Mouse (Mus musculus): Measurements from ENCODE around the gene Arhgef40.

Gene Arhgef40

DNA sequence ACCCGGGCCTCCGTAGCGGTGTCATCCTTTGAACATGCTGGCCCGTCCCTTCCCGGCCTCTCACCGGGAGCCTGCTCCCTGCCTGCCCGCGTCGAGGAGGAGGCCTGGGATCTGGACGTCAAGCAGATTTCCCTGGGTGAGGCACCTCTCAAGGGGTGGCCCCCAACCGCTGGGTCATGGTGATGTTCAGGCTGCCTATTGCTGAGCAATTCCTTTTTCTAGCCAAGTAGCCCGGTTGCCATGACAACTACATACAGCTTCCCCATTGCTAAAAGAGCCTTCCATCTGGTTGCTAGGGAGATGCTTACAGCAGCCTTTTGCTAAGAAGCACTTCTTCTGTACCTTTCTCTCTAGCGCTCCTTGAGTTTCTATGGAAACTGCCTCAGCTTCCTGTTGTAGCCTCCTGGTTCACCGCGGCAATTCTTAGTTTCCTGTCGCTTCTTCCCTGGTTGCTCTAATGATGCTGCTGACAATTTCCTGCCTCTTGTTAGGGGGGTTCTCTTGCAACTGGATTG lies 19.5 kb downstream of the Arhgef40 start:
- CTCF ChIA-PET, result no interaction called here

- CTCF ChIA-PET, result interaction anchor here (1.0 kb wide), 1 partner anchor 8 kb away, joined by 3 read pairs; no protein-coding TSS in a partner anchor
Observed at GRCm38 (mm10) chr14:52005141-52005540, 20.6 kb downstream of the Arhgef40 start.

DNA sequence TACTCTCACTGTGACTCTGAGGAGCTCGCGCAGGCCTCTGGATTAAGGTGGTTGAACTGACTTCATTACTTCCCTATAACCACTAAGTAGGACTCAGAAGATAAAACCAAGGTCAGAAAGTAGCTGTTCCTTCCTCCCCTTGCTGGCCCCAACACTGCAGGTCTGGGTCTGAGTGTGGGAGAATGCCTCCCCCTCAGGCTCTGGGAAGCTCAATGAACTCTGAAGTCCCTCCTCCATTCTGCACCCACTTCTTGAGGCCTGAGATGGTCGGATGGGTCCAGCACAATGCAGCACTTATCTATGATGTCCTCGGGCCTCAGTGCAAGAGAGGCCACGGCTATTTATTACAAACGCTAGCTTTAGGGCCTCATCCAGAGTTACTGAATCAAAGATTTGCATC lies 21.1 kb downstream of the Arhgef40 start:
- CTCF ChIA-PET, result interaction anchor here (1.0 kb wide), 1 partner anchor 9 kb away, joined by 3 read pairs; no protein-coding TSS in a partner anchor

DNA sequence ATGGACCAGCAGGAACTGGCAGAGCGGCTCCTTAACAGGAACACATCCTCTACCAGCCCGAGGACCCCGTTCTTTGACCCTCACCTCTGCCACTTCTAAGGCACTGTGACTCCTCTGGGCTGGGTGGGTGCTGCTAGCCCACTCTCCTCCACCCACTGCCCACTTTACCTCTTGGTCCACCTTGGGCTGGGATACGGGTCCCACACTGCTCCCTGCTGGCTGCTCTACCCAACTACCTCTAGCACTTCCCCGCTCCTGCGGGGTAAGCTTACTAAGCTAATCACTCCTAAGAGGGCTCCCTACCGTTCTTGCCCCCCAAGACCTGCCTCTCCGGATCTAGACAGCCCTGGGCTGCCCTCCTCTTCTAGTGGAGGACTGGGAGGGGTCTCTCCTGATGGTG lies 21.7 kb downstream of the Arhgef40 start:
- CTCF ChIA-PET, result interaction anchor here (1.0 kb wide), 1 partner anchor 9 kb away, joined by 3 read pairs; no protein-coding TSS in a partner anchor

- CTCF ChIA-PET, result no interaction called here
Observed at GRCm38 (mm10) chr14:52006771-52007170, 22.3 kb downstream of the Arhgef40 start.

DNA sequence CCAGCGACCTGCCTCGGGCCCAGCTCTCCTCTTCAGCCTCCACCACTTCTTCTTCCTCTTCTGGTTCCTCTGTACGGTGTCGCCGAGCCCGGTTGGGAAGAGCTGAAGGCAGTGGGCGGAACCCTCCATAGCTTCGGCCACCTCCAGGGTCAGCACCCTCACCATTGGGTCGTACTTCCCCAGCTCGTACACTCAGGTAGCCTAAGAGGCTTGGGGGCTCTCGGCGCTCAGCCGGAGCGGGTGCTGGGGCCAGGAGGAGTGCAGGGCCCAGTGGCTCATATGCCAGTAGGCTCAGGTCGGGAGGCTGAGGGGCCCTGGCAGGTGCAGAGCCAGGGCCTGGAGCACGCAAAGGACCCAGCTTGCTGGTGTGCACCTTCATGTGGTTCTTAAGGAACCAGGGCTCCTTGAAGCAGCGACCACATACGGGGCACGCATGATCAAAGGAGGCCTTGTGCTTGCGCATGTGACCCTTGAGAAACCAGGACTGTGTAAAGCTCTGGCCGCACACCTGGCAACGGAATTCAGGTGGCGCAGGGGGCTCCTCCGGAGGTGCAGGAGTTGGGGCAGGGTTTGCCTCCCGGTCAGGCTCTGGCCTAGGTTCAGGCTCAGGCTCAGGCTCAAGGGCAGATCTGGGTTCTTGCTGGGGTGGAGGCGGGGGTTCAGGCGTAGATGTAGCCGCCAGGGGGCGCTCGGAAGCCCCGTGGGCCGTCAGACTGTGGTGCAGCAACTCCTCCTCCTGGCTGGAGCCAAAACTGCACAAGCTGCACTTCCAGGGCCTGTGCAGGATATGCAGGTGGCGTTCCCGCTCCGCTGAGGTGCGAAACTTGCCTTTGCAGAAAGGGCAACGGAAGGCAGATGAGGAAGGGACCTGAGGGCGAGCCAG lies 24.0 kb downstream of the Arhgef40 start:
- CTCF ChIA-PET, result interaction anchor here (0.5 to 0.8 kb wide), 2 partner anchors 9 to 14 kb away, joined by 3 to 7 read pairs; no protein-coding TSS in a partner anchor

- CTCF ChIA-PET, result interaction anchor here (0.8 kb wide), 1 partner anchor 13 kb away, joined by 3 read pairs; no protein-coding TSS in a partner anchor
Observed at GRCm38 (mm10) chr14:52009361-52009760, 24.8 kb downstream of the Arhgef40 start.

GRCm38 (mm10) chr14:52009841-52010240 lies 25.3 kb downstream of the Arhgef40 start:
- CTCF ChIA-PET, result interaction anchor here (1.2 kb wide), 1 partner anchor 10 kb away, joined by 3 read pairs; no protein-coding TSS in a partner anchor

DNA sequence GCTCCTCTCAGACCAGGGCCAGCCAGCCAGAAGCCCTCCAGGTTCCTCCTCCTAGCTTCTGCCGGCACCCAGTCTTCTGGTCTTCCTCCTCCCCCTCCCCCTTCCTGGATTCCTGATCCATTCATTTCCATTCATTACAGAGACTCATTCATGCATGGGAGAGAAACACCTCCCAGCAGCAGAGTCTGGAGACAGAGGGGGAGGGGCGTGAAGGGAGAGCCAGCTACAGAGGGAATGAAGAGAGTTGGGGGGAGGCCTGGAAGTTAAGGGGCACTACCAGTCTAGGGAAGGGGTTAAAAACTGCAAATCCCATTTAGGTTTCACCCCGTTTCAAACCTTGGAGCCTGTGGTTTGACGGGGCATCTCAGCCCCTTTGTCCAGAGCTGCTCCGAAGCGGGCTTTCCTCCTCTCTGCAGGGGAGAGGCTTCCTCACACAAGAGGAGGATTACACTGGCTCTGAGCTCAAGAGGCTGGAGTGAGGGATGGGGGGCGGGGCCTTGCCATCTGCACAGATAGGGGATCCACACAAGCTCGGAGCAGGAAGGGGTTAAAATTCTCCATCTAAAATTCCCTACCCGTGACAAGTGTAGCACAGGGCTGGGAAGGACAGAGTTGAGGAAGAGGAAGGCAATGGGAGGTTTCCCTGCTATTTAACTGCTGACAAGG lies 26.1 kb downstream of the Arhgef40 start:
- CTCF ChIA-PET, result interaction anchor here (1.2 kb wide), 1 partner anchor 9 kb away, joined by 3 read pairs; no protein-coding TSS in a partner anchor

- CTCF ChIA-PET, result no interaction called here
Observed at GRCm38 (mm10) chr14:52011683-52012082, 27.2 kb downstream of the Arhgef40 start.

GRCm38 (mm10) chr14:52012085-52012484 lies 27.6 kb downstream of the Arhgef40 start:
- CTCF ChIA-PET, result no interaction called here

GRCm38 (mm10) chr14:52012553-52012952 lies 28.0 kb downstream of the Arhgef40 start:
- CTCF ChIA-PET, result no interaction called here

DNA sequence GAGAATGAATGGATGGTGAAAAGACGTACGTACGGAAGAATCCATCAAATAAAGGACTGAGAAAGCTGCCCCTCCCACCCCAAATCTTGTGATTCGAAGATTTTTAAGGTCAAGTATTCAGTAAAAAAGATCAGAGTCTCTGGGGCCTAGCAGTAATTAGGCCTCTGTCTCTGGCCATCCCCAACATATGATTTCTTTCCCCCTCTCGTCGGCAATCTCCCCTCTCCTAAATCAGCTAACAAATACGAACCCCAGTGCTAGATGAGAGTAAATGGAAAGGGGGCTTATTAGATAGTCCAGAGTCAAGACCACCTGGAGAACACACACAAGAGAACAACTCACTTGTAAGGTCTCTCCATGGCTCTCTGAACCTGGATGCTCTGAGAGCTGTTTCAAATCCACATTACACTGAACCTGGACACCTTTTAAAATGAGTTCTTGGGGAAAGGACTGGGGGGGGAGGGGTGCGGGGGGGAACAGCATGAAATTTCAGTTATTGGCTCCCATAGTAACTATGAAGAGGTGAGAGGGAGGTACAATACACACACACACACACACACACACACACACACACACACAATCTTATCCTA lies 28.6 kb downstream of the Arhgef40 start:
- CTCF ChIA-PET, result interaction anchor here (0.7 kb wide), 1 partner anchor 225 kb away, joined by 5 read pairs; no protein-coding TSS in a partner anchor

DNA sequence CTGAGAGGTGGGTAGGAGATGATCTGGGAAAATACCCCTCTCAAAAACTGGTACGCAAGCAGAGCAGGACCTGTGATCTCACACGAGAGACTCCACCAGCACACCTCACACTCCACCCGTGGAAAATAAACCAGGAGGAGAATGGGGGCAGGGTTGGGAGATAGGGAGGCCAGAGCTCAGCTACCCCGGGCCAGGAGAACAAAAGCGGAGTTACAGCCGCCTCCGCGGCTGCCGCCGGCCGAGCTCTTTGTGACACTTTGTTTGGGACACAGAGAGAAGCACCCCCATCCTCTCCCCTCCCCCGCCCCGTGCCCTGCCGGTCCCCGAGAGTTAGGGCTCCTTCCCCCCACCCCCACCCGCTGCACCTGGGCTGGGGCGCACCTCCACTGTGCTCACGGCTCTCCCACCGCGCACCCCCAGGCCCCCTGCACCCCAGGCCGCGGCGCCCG lies 29.3 kb downstream of the Arhgef40 start:
- CTCF ChIA-PET, result interaction anchor here (0.6 kb wide), 1 partner anchor 229 kb away, joined by 3 read pairs; no protein-coding TSS in a partner anchor

- CTCF ChIA-PET, result interaction anchor here (0.6 kb wide), 1 partner anchor 229 kb away, joined by 3 read pairs; no protein-coding TSS in a partner anchor
Observed at GRCm38 (mm10) chr14:52014271-52014760, 29.8 kb downstream of the Arhgef40 start.

DNA sequence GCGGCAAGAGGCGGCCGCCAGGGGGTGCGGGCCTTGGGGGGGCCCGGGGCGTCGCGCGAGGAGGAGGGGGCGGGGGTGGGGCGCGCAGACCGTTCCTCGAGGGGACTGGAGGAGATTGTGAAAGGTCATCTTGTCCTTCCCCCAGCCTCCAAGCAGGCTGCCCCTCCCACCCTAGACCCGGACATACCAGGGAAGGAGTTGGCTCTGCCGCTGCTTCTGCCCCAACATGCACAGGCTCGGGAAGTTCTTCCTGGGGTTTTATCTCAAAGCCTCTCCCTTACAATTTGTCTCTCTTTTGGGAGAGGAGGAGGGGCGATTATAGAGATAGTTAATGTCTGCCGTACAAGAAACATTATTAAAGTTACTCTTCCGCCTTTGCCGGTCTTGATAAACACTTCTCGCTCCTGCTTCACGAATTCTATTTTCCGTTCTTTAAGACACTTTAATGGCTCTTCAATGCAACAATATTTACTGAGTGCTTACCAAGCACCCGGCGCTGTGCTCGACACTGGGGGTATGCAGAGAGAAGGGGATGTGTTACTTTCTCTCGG lies 30.3 kb downstream of the Arhgef40 start:
- CTCF ChIA-PET, result no interaction called here

DNA sequence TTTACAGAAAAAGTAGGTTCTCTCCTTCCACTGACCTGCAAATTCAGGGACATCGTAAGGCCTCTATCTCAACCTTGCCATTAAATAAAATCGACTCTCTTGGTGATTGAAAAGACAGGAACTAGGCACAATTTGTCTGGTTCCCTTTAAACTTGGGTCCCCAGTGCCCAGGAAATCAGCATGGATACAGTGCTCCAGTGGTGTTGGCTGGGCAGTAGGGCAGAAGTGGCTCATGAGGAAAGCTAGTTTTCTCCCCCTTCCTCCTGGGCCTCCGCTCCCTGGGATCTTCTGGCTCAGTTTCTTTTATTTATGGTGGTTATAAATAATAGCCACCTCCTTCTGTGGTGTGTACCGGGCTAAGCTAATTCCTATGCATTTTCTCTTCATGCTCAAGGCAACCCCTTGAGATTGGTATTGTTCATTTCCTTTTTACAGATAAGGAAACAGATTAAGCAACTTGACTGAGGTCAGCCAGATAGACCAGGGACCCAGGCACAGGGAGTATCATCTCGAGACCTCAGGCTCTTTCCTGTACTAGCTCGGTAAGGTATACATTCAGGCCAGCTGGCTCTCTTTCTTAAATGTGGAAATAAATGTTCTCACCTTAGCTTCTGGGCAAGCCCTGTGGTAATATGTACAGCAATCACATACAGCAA lies 31.1 kb downstream of the Arhgef40 start, which contains the start of gene Tmem253:
Tmem253 (plus strand) TSS at position 214 of the 656 bp plus-strand sequence.
- CTCF ChIA-PET, result no interaction called here

- CTCF ChIA-PET, result no interaction called here
Observed at GRCm38 (mm10) chr14:52016625-52017405, 32.3 kb downstream of the Arhgef40 start.

- CTCF ChIA-PET, result interaction anchor here (0.9 kb wide), 1 partner anchor 9 kb away, joined by 7 read pairs; no protein-coding TSS in a partner anchor
Observed at GRCm38 (mm10) chr14:52017662-52018061, 33.1 kb downstream of the Arhgef40 start.

All from spleen, embryonic (tissue).